Mouse (Mus musculus) limb, embryonic 15.5 days (tissue): ENCODE data around the gene Drap1. TPM values are rescaled to one million over a fixed set of nuclear protein-coding genes. Genes with fewer than 3 reads are reported as not detected.
A peak's percentile ranks its signal among the peaks of the same experiment; 100 is the strongest.
"Not testable (repeated sequence)": the region's sequence is repeated elsewhere in the genome, so short reads cannot be mapped to it uniquely, and the experiment has no call there.

Experiments used
- ATAC-seq: fragments of 200-750 bp; cut with Nextera tagmentation; 2 replicates; pipeline ENCODE4 v1.8.0; 2017; ENCODE audit warnings: low read depth, moderate TSS enrichment; ENCODE audit not compliant: insufficient number of reproducible peaks, low FRiP score, low TSS enrichment
- H3K27ac ChIP-seq: fragments of 300-500 bp; sonication (generic); 2 replicates; pipeline ENCODE4 v1.5.1; 2015; ENCODE audit warnings: moderate library complexity, mild to moderate bottlenecking, inconsistent platforms
- H3K27me3 ChIP-seq: fragments of 300-500 bp; sonication (generic); 2 replicates; pipeline ENCODE4 v1.6.1; 2015; ENCODE audit warnings: inconsistent platforms
- H3K36me3 ChIP-seq: fragments of 300-500 bp; sonication (generic); 2 replicates; pipeline ENCODE4 v1.6.1; 2015; ENCODE audit warnings: inconsistent platforms
- H3K4me1 ChIP-seq: fragments of 300-500 bp; sonication (generic); 2 replicates; pipeline ENCODE4 v1.6.1; 2015; ENCODE audit warnings: inconsistent platforms
- H3K4me2 ChIP-seq: fragments of 300-500 bp; sonication (generic); 2 replicates; pipeline ENCODE4 v1.6.1; 2015; ENCODE audit warnings: mild to moderate bottlenecking, inconsistent platforms
- H3K4me3 ChIP-seq: fragments of 300-500 bp; sonication (generic); 2 replicates; pipeline ENCODE4 v1.5.1; 2015; ENCODE audit warnings: mild to moderate bottlenecking, inconsistent platforms
- H3K9ac ChIP-seq: fragments of 300-500 bp; sonication (generic); 2 replicates; pipeline ENCODE4 v1.6.1; 2015; ENCODE audit warnings: inconsistent platforms
- H3K9me3 ChIP-seq: fragments of 300-500 bp; sonication (generic); 2 replicates; pipeline ENCODE4 v1.6.1; 2016; ENCODE audit warnings: inconsistent platforms
- WGBS: fragments of 180-500 bp; shearing (Covaris S2); methylation state at CpG from one replicate; pipeline ENCODE4 v1.1.7; 2015; 5-methylcytosine and 5-hydroxymethylcytosine counted together
- polyA plus RNA-seq: library from polyadenylated mRNA; unstranded; fragments of >200 nt; fragmentation: Nextera tagmentation; extraction: Ambion mirVana; gene quantifications from 2 replicates; pipeline ENCODE4 v1.2.1, GENCODE M21; 2015

Gene Drap1
- polyA plus RNA-seq, 1 experiment from 2014 or later: 257 TPM

- Histone ChIP-seq H3K36me3 (peaks cover 5% of the 10 kb centered on the region; the same call in 1 of the 2 replicates), H3K9ac (no peak overlapping the region), H3K9me3 (no peaks in the 10 kb centered on the region), H3K27me3 (no peaks in the 10 kb centered on the region), H3K4me3 (no peak overlapping the region), H3K4me2 (no peak overlapping the region), H3K4me1 (peaks cover 4% of the 10 kb centered on the region; the same call in 1 of the 2 replicates), H3K27ac (no peak overlapping the region)
- ATAC-seq: no peak
- WGBS: 75% methylated on average over 4 of the region's 4 CpGs
These were observed 10.9 kb downstream of the Drap1 start for GRCm38 (mm10) chr19:5413840-5414239.

- no peaks in the 10 kb centered on the region for H3K27me3 ChIP-seq
- no peaks in the 10 kb centered on the region for H3K9me3 ChIP-seq
- H3K4me1 ChIP-seq: peaks cover 19% of the 10 kb centered on the region
- H3K36me3 ChIP-seq: no peaks in the 10 kb centered on the region
- H3K4me3 ChIP-seq: no peak overlapping the region
- no peak for ATAC-seq
- no peak overlapping the region for H3K9ac ChIP-seq
- H3K4me2 ChIP-seq: no peak overlapping the region
- WGBS: 55% methylated on average over 5 of the region's 5 CpGs
- H3K27ac ChIP-seq: no peak overlapping the region
These were observed 12.8 kb downstream of the Drap1 start for GRCm38 (mm10) chr19:5411961-5412360.

- ATAC-seq: no peak
These were observed 14.1 kb downstream of the Drap1 start for GRCm38 (mm10) chr19:5410641-5411040.

GRCm38 (mm10) chr19:5409068-5409467 lies 15.7 kb downstream of the Drap1 start:
- no peak for ATAC-seq
- Histone ChIP-seq H3K9ac (no peak overlapping the region), H3K4me3 (no peak overlapping the region), H3K27me3 (no peaks in the 10 kb centered on the region), H3K36me3 (no peaks in the 10 kb centered on the region), H3K9me3 (no peaks in the 10 kb centered on the region), H3K27ac (peak overlapping the region; percentile 18), H3K4me2 (no peak overlapping the region), H3K4me1 (peaks cover 23% of the 10 kb centered on the region)
- WGBS: 42% methylated on average over 5 of the region's 5 CpGs

More at GRCm38 (mm10) chr19:5410641-5411040, 14.1 kb downstream of the Drap1 start:
- Histone ChIP-seq H3K9ac (no peak overlapping the region), H3K9me3 (no peaks in the 10 kb centered on the region), H3K36me3 (no peaks in the 10 kb centered on the region), H3K4me1 (peaks cover 23% of the 10 kb centered on the region), H3K27me3 (no peaks in the 10 kb centered on the region), H3K4me3 (no peak overlapping the region), H3K4me2 (no peak overlapping the region), H3K27ac (no peak overlapping the region)
- WGBS: 82% methylated on average over 5 of the region's 5 CpGs

- H3K4me1 ChIP-seq: peaks cover 23% of the 10 kb centered on the region
- no peaks in the 10 kb centered on the region for H3K36me3 ChIP-seq
- H3K27ac ChIP-seq: peak overlapping the region; percentile 18
- no peaks in the 10 kb centered on the region for H3K9me3 ChIP-seq
- no peak overlapping the region for H3K9ac ChIP-seq
- no peak overlapping the region for H3K4me2 ChIP-seq
- WGBS: 86% methylated on average over 13 of the region's 13 CpGs
- H3K27me3 ChIP-seq: no peaks in the 10 kb centered on the region
- no peak overlapping the region for H3K4me3 ChIP-seq
- no peak for ATAC-seq
These were observed 16.4 kb downstream of the Drap1 start for GRCm38 (mm10) chr19:5408057-5409001.

GRCm38 (mm10) chr19:5407133-5407532 lies 17.6 kb downstream of the Drap1 start:
- peak overlapping the region; percentile 63 for H3K4me2 ChIP-seq
- peak overlapping the region; percentile 55 for H3K4me3 ChIP-seq
- no peaks in the 10 kb centered on the region for H3K9me3 ChIP-seq
- H3K27ac ChIP-seq: peak overlapping the region; percentile 94
- peak overlapping the region; percentile 57 for H3K9ac ChIP-seq
- H3K4me1 ChIP-seq: peaks cover 23% of the 10 kb centered on the region
- 0 out of 2 replicates have a peak, but pooled peaks have one; percentile 40 for ATAC-seq
- H3K36me3 ChIP-seq: no peaks in the 10 kb centered on the region
- H3K27me3 ChIP-seq: no peaks in the 10 kb centered on the region
- WGBS: 22% methylated on average over 7 of the region's 7 CpGs

GRCm38 (mm10) chr19:5406531-5407126 lies 18.1 kb downstream of the Drap1 start:
- peak; percentile 73 for ATAC-seq
- WGBS: 15% methylated on average over 25 of the region's 25 CpGs

GRCm38 (mm10) chr19:5405924-5406323 lies 18.9 kb downstream of the Drap1 start:
- H3K27ac ChIP-seq: peak overlapping the region; percentile 61
- H3K9me3 ChIP-seq: no peaks in the 10 kb centered on the region
- no peaks in the 10 kb centered on the region for H3K36me3 ChIP-seq
- H3K4me1 ChIP-seq: peaks cover 23% of the 10 kb centered on the region
- peak overlapping the region; percentile 45 for H3K4me2 ChIP-seq
- H3K27me3 ChIP-seq: no peaks in the 10 kb centered on the region
- peak overlapping the region; percentile 36 for H3K4me3 ChIP-seq
- 0 out of 2 replicates have a peak overlapping the region, but pooled peaks have one; percentile 20 for H3K9ac ChIP-seq
- ATAC-seq: no peak
- 22% methylated on average over 7 of the region's 7 CpGs for WGBS

More at GRCm38 (mm10) chr19:5406531-5407126, 18.1 kb downstream of the Drap1 start:
- Histone ChIP-seq H3K4me1 (peaks cover 23% of the 10 kb centered on the region), H3K4me3 (peak overlapping the region; percentile 55), H3K4me2 (peak overlapping the region; percentile 63), H3K9ac (peak overlapping the region; percentile 57), H3K27ac (peak overlapping the region; percentile 94)
- H3K9me3 ChIP-seq, H3K36me3 ChIP-seq, H3K27me3 ChIP-seq: not testable (repeated sequence)

GRCm38 (mm10) chr19:5402293-5402692 lies 22.5 kb downstream of the Drap1 start, which contains the start of gene Tsga10ip:
Tsga10ip (minus strand) TSS chr19:5402526.
- H3K27ac ChIP-seq: no peak within 1 kb of the TSS
- WGBS: 67% methylated on average over 8 of the region's 8 CpGs
- no peaks in the 10 kb centered on the region for H3K36me3 ChIP-seq
- H3K4me2 ChIP-seq: no peak within 1 kb of the TSS
- peaks cover 4% of the 10 kb centered on the region for H3K4me1 ChIP-seq
- ATAC-seq: no peak
- H3K9ac ChIP-seq: no peak within 1 kb of the TSS
- no peak within 1 kb of the TSS for H3K4me3 ChIP-seq
- no peaks in the 10 kb centered on the region for H3K27me3 ChIP-seq
- no peaks in the 10 kb centered on the region for H3K9me3 ChIP-seq

- not testable (repeated sequence) for H3K9ac ChIP-seq
These were observed 23.7 kb downstream of the Drap1 start for GRCm38 (mm10) chr19:5401073-5401472.

GRCm38 (mm10) chr19:5395371-5395770 lies 29.4 kb downstream of the Drap1 start:
- Histone ChIP-seq H3K4me1 (peaks cover 6% of the 10 kb centered on the region), H3K36me3 (no peaks in the 10 kb centered on the region), H3K9ac (no peak overlapping the region), H3K4me2 (no peak overlapping the region), H3K9me3 (no peaks in the 10 kb centered on the region), H3K27me3 (no peaks in the 10 kb centered on the region), H3K4me3 (no peak overlapping the region), H3K27ac (no peak overlapping the region)
- WGBS: 73% methylated on average over 4 of the region's 4 CpGs
- ATAC-seq: no peak

More at GRCm38 (mm10) chr19:5401073-5401472, 23.7 kb downstream of the Drap1 start:
- not testable (repeated sequence) for H3K4me2 ChIP-seq, H3K27ac ChIP-seq, H3K9me3 ChIP-seq, ATAC-seq, H3K27me3 ChIP-seq, H3K36me3 ChIP-seq, H3K4me3 ChIP-seq, H3K4me1 ChIP-seq
- WGBS: 73% methylated on average over 4 of the region's 4 CpGs

GRCm38 (mm10) chr19:5394168-5394567 lies 30.6 kb downstream of the Drap1 start:
- Histone ChIP-seq H3K9ac (no peak overlapping the region), H3K9me3 (no peaks in the 10 kb centered on the region), H3K36me3 (no peaks in the 10 kb centered on the region), H3K4me1 (peaks cover 18% of the 10 kb centered on the region), H3K4me2 (no peak overlapping the region), H3K27ac (no peak overlapping the region), H3K4me3 (no peak overlapping the region), H3K27me3 (no peaks in the 10 kb centered on the region)
- no peak for ATAC-seq
- 41% methylated on average over 10 of the region's 10 CpGs for WGBS
